Mouse (Mus musculus) hindbrain, embryonic 16.5 days (tissue): ENCODE data around the gene Maob. TPM values are rescaled to one million over a fixed set of nuclear protein-coding genes. Genes with fewer than 3 reads are reported as not detected.

Experiments used
- ATAC-seq: fragments of 200-750 bp; cut with Nextera tagmentation; 2 replicates; pipeline ENCODE4 v1.8.0; 2017; ENCODE audit warnings: moderate TSS enrichment, moderate library complexity
- H3K27ac ChIP-seq: fragments of 300-500 bp; sonication (generic); 2 replicates; pipeline ENCODE4 v1.5.1; 2014; ENCODE audit warnings: low read depth, mild to moderate bottlenecking, control low read depth, low read length, moderate library complexity
- H3K27me3 ChIP-seq: fragments of 300-500 bp; sonication (generic); replicated peaks from 2 replicates; pipeline ENCODE4 v1.6.1; 2014; ENCODE audit warnings: low read length; ENCODE audit not compliant: control insufficient read depth, insufficient read depth
- H3K36me3 ChIP-seq: fragments of 300-500 bp; sonication (generic); 2 replicates; pipeline ENCODE4 v1.6.1; 2014; ENCODE audit warnings: mild to moderate bottlenecking, low read length, moderate library complexity, mixed read lengths; ENCODE audit not compliant: control insufficient read depth, insufficient read depth
- H3K4me1 ChIP-seq: fragments of 300-500 bp; sonication (generic); 2 replicates; pipeline ENCODE4 v1.6.1; 2014; ENCODE audit warnings: low read depth, low read length; ENCODE audit not compliant: control insufficient read depth, insufficient read depth
- H3K4me2 ChIP-seq: fragments of 300-500 bp; sonication (generic); 2 replicates; pipeline ENCODE4 v1.6.1; 2014; ENCODE audit warnings: mild to moderate bottlenecking, low read length, control low read depth, moderate library complexity
- H3K4me3 ChIP-seq: fragments of 300-500 bp; sonication (generic); 2 replicates; pipeline ENCODE4 v1.5.1; 2014; ENCODE audit warnings: mild to moderate bottlenecking, low read length, control low read depth, moderate library complexity
- H3K9ac ChIP-seq: fragments of 300-500 bp; sonication (generic); 2 replicates; pipeline ENCODE4 v1.6.1; 2014; ENCODE audit warnings: low read depth, mild to moderate bottlenecking, control low read depth, low read length, moderate library complexity
- H3K9me3 ChIP-seq: fragments of 300-500 bp; sonication (generic); 2 replicates; pipeline ENCODE4 v1.6.1; 2014; ENCODE audit warnings: mild to moderate bottlenecking, low read length, moderate library complexity; ENCODE audit not compliant: control insufficient read depth
- WGBS: fragments of 180-500 bp; shearing (Covaris S2); extraction: QIAGEN DNeasy Blood & Tissue Kit; methylation state at CpG from one replicate; pipeline ENCODE4 v1.1.7; 2014; 5-methylcytosine and 5-hydroxymethylcytosine counted together
- polyA plus RNA-seq: library from polyadenylated mRNA; unstranded; fragments of >200 nt; fragmentation: Nextera tagmentation; extraction: Ambion mirVana; gene quantifications from 2 replicates; pipeline ENCODE4 v1.2.1, GENCODE M21; 2015

Gene Maob
- polyA plus RNA-seq, 1 experiment from 2014 or later = 6.5 TPM

GRCm38 (mm10) chrX:16767453-16767852 is 49.7 kb downstream of the Maob start:
- H3K4me1 ChIP-seq = no peaks in the 10 kb centered on the region
- H3K9ac ChIP-seq = no peak overlapping the region
- no peak overlapping the region for H3K4me2 ChIP-seq
- 76% methylated on average over 1 of the region's 1 CpGs for WGBS
- no peak for ATAC-seq
- no peaks in the 10 kb centered on the region for H3K27me3 ChIP-seq
- H3K9me3 ChIP-seq = no peaks in the 10 kb centered on the region
- no peak overlapping the region for H3K27ac ChIP-seq
- H3K36me3 ChIP-seq = no peaks in the 10 kb centered on the region
- no peak overlapping the region for H3K4me3 ChIP-seq

GRCm38 (mm10) chrX:16766156-16766555 is 51.0 kb downstream of the Maob start:
- ATAC-seq = no peak

GRCm38 (mm10) chrX:16761430-16761829 is 55.7 kb downstream of the Maob start:
- no peak overlapping the region for H3K9ac ChIP-seq
- no peaks in the 10 kb centered on the region for H3K36me3 ChIP-seq
- no peak overlapping the region for H3K4me2 ChIP-seq
- H3K9me3 ChIP-seq = no peaks in the 10 kb centered on the region
- no peak overlapping the region for H3K27ac ChIP-seq
- H3K4me3 ChIP-seq = no peak overlapping the region
- H3K27me3 ChIP-seq = no peaks in the 10 kb centered on the region
- no peaks in the 10 kb centered on the region for H3K4me1 ChIP-seq
- ATAC-seq = no peak
- WGBS = 71% methylated on average over 3 of the region's 3 CpGs

More at GRCm38 (mm10) chrX:16766156-16766555, 51.0 kb downstream of the Maob start:
- no peak overlapping the region for H3K9ac ChIP-seq
- no peak overlapping the region for H3K27ac ChIP-seq
- H3K4me2 ChIP-seq = no peak overlapping the region
- no peaks in the 10 kb centered on the region for H3K4me1 ChIP-seq
- no peaks in the 10 kb centered on the region for H3K27me3 ChIP-seq
- 68% methylated on average over 4 of the region's 4 CpGs for WGBS
- no peak overlapping the region for H3K4me3 ChIP-seq
- H3K36me3 ChIP-seq = no peaks in the 10 kb centered on the region
- no peaks in the 10 kb centered on the region for H3K9me3 ChIP-seq

GRCm38 (mm10) chrX:16754761-16755160 is 62.4 kb downstream of the Maob start:
- Histone ChIP-seq H3K4me2 (no peak overlapping the region), H3K27me3 (no peaks in the 10 kb centered on the region), H3K36me3 (no peaks in the 10 kb centered on the region), H3K4me3 (no peak overlapping the region), H3K9me3 (no peaks in the 10 kb centered on the region), H3K9ac (no peak overlapping the region), H3K27ac (no peak overlapping the region), H3K4me1 (no peaks in the 10 kb centered on the region)
- no peak for ATAC-seq

GRCm38 (mm10) chrX:16748932-16749331 is 68.2 kb downstream of the Maob start:
- Histone ChIP-seq H3K36me3 (no peaks in the 10 kb centered on the region), H3K9me3 (no peaks in the 10 kb centered on the region), H3K4me1 (no peaks in the 10 kb centered on the region), H3K27me3 (no peaks in the 10 kb centered on the region), H3K4me3 (no peak overlapping the region), H3K4me2 (no peak overlapping the region), H3K9ac (no peak overlapping the region), H3K27ac (no peak overlapping the region)
- no peak for ATAC-seq
- 45% methylated on average over 1 of the region's 1 CpGs for WGBS

GRCm38 (mm10) chrX:16714033-16714432 is 103.1 kb downstream of the Maob start:
- no peaks in the 10 kb centered on the region for H3K36me3 ChIP-seq
- no peak overlapping the region for H3K9ac ChIP-seq
- H3K9me3 ChIP-seq = no peaks in the 10 kb centered on the region
- no peak overlapping the region for H3K27ac ChIP-seq
- no peak for ATAC-seq
- H3K4me1 ChIP-seq = no peaks in the 10 kb centered on the region
- no peaks in the 10 kb centered on the region for H3K27me3 ChIP-seq
- WGBS = 75% methylated on average over 1 of the region's 1 CpGs
- H3K4me2 ChIP-seq = no peak overlapping the region
- H3K4me3 ChIP-seq = no peak overlapping the region

GRCm38 (mm10) chrX:16706094-16706493 is 111.1 kb downstream of the Maob start:
- H3K9ac ChIP-seq = no peak overlapping the region
- H3K4me1 ChIP-seq = no peaks in the 10 kb centered on the region
- no peaks in the 10 kb centered on the region for H3K27me3 ChIP-seq
- H3K4me2 ChIP-seq = no peak overlapping the region
- H3K36me3 ChIP-seq = no peaks in the 10 kb centered on the region
- 77% methylated on average over 1 of the region's 1 CpGs for WGBS
- ATAC-seq = no peak
- no peak overlapping the region for H3K4me3 ChIP-seq
- no peak overlapping the region for H3K27ac ChIP-seq
- no peaks in the 10 kb centered on the region for H3K9me3 ChIP-seq

Other genes with a start within 250 kb of the Maob start
- 27.3 and 29.2 TPM in 2 replicates for gene Maoa, start 197.7 kb downstream of the Maob start, polyA plus RNA-seq
- 8.6 and 9.0 TPM in 2 replicates for gene Ndp, start 94.4 kb upstream of the Maob start, polyA plus RNA-seq